Mouse (Mus musculus) CH12.LX (cell line): ENCODE data around the gene 6030408B16Rik. TPM values are rescaled to one million over a fixed set of nuclear protein-coding genes. Genes with fewer than 3 reads are reported as not detected.

ENCODE experiments used
- DNase-seq: peaks from one replicate; pipeline ENCODE4 v3.0.0-alpha.2; 2013; ENCODE audit errors: extremely low read depth
- H3K27ac ChIP-seq: 2 replicates; pipeline ENCODE4 v1.5.1; 2012; ENCODE audit warnings: low read depth, mild to moderate bottlenecking, control low read depth, moderate library complexity; ENCODE audit not compliant: insufficient read depth
- H3K27me3 ChIP-seq: replicated peaks from 2 replicates; pipeline ENCODE3; 2012; ENCODE audit warnings: inconsistent platforms
- H3K36me3 ChIP-seq, 2 experiments: replicated peaks in 1 of 2; 2 replicates each; pipeline versions ENCODE3 to v1.6.1; 2012; ENCODE audit warnings: inconsistent platforms in 1 of 2, low read length in 1 of 2, mild to moderate bottlenecking in 1 of 2, mixed read lengths in 1 of 2, moderate library complexity in 1 of 2; ENCODE audit not compliant: control insufficient read depth in 1 of 2, insufficient read depth in 1 of 2
- H3K4me1 ChIP-seq, 2 experiments: 2 replicates each; pipeline ENCODE4 v1.6.1; 2012; ENCODE audit warnings: inconsistent platforms in 1 of 2, moderate library complexity in 1 of 2; ENCODE audit not compliant: insufficient read depth in 2 of 2, control insufficient read depth in 1 of 2
- H3K4me2 ChIP-seq: 2 replicates; pipeline ENCODE4 v1.6.1; 2012; ENCODE audit warnings: low read depth, mild to moderate bottlenecking, control low read depth; ENCODE audit not compliant: poor library complexity, insufficient read depth, severe bottlenecking
- H3K4me3 ChIP-seq, 3 experiments: fragments of 150-350 bp in 1 of 3; sonication (generic) in 1 of 3; replicated peaks in 1 of 3; 2 replicates each; pipeline versions ENCODE3 to v1.5.1; 2011 to 2012; ENCODE audit warnings: low read depth in 2 of 3, low read length in 2 of 3, mild to moderate bottlenecking in 2 of 3, moderate library complexity in 2 of 3, control low read depth in 1 of 3, improper control_type of control experiment in 1 of 3, inconsistent platforms in 1 of 3, mixed read lengths in 1 of 3; ENCODE audit not compliant: poor library complexity in 1 of 3
- H3K79me2 ChIP-seq: replicated peaks from 2 replicates; pipeline ENCODE4 v1.6.1; 2012; ENCODE audit warnings: mild to moderate bottlenecking, moderate library complexity; ENCODE audit not compliant: control insufficient read depth, poor library complexity, insufficient read depth, severe bottlenecking; ENCODE audit errors: extremely low read depth
- H3K9ac ChIP-seq: 2 replicates; pipeline ENCODE4 v1.6.1; 2012; ENCODE audit warnings: low read depth, mild to moderate bottlenecking, control low read depth, moderate library complexity; ENCODE audit not compliant: insufficient read depth
- H3K9me3 ChIP-seq: replicated peaks from 2 replicates; pipeline ENCODE3; 2012; ENCODE audit warnings: low read length, inconsistent platforms, mixed read lengths
- CHD2 ChIP-seq: IDR thresholded peaks from 2 replicates; pipeline ENCODE4 v1.6.1; 2011; ENCODE audit warnings: low read length, improper control_type of control experiment
- E2F4 ChIP-seq: IDR thresholded peaks from 2 replicates; pipeline ENCODE4 v1.6.1; 2011; ENCODE audit warnings: low read depth, low read length, improper control_type of control experiment; ENCODE audit not compliant: insufficient replicate concordance
- ELF1 ChIP-seq: IDR thresholded peaks from 2 replicates; pipeline ENCODE4 v1.6.1; 2014; ENCODE audit warnings: low read depth, mild to moderate bottlenecking, inconsistent platforms, low read length, improper control_type of control experiment
- EP300 ChIP-seq: IDR thresholded peaks from 2 replicates; pipeline ENCODE4 v1.6.1; 2011; ENCODE audit warnings: low read length, improper control_type of control experiment
- HCFC1 ChIP-seq: IDR thresholded peaks from 2 replicates; pipeline ENCODE4 v1.6.1; 2012; ENCODE audit warnings: low read depth, mild to moderate bottlenecking, inconsistent platforms, low read length, improper control_type of control experiment
- JUN ChIP-seq: IDR thresholded peaks from 2 replicates; pipeline ENCODE4 v1.6.1; 2011; ENCODE audit warnings: low read depth, mild to moderate bottlenecking, low read length, improper control_type of control experiment, moderate library complexity; ENCODE audit not compliant: insufficient read depth
- JUND ChIP-seq: conservative IDR thresholded peaks from 2 replicates; pipeline ENCODE4 v1.6.1; 2011; ENCODE audit warnings: low read depth, low read length, improper control_type of control experiment
- KAT2A ChIP-seq: IDR thresholded peaks from 2 replicates; pipeline ENCODE4 v1.6.1; 2012; ENCODE audit warnings: low read length, improper control_type of control experiment, inconsistent platforms; ENCODE audit not compliant: insufficient replicate concordance
- MAX ChIP-seq: IDR thresholded peaks from 2 replicates; pipeline ENCODE4 v1.6.1; 2011; ENCODE audit warnings: low read length, improper control_type of control experiment
- MAZ ChIP-seq: IDR thresholded peaks from 2 replicates; pipeline ENCODE4 v1.6.1; 2012; ENCODE audit warnings: low read depth, mild to moderate bottlenecking, inconsistent platforms, low read length, improper control_type of control experiment, moderate library complexity
- MEF2A ChIP-seq: IDR thresholded peaks from 2 replicates; pipeline ENCODE4 v1.6.1; 2014; ENCODE audit warnings: low read depth, mild to moderate bottlenecking, inconsistent platforms, low read length, improper control_type of control experiment, borderline replicate concordance
- NELFE ChIP-seq: IDR thresholded peaks from 2 replicates; pipeline ENCODE4 v1.6.1; 2011; ENCODE audit warnings: low read depth, low read length, improper control_type of control experiment
- NRF1 ChIP-seq: IDR thresholded peaks from 2 replicates; pipeline ENCODE4 v1.6.1; 2014; ENCODE audit warnings: low read depth, mild to moderate bottlenecking, inconsistent platforms, low read length, improper control_type of control experiment, moderate library complexity
- POLR2A ChIP-seq: IDR thresholded peaks from 2 replicates; pipeline ENCODE4 v1.6.1; 2011; ENCODE audit warnings: low read depth, mild to moderate bottlenecking, improper control_type of control experiment, low read length
- POLR2AphosphoS2 ChIP-seq: IDR thresholded peaks from 2 replicates; pipeline ENCODE4 v1.6.1; 2011; ENCODE audit warnings: low read depth, low read length, improper control_type of control experiment
- RCOR1 ChIP-seq: conservative IDR thresholded peaks from 2 replicates; pipeline ENCODE4 v1.6.1; 2012; ENCODE audit warnings: low read depth, mild to moderate bottlenecking, inconsistent platforms, low read length, improper control_type of control experiment
- TBP ChIP-seq: conservative IDR thresholded peaks from 2 replicates; pipeline ENCODE4 v1.6.1; 2011; ENCODE audit warnings: low read depth, low read length, improper control_type of control experiment
- USF2 ChIP-seq: conservative IDR thresholded peaks from 2 replicates; pipeline ENCODE4 v1.6.1; 2011; ENCODE audit warnings: low read depth, low read length, improper control_type of control experiment
- ZC3H11A ChIP-seq: IDR thresholded peaks from 2 replicates; pipeline ENCODE4 v1.6.1; 2012; ENCODE audit warnings: low read depth, mild to moderate bottlenecking, inconsistent platforms, low read length, improper control_type of control experiment
- dilution Hi-C: fragments of 300-500 bp; cut with MboI; formaldehyde crosslinking; loops from 2 replicates; pipeline ENCODE4 v1.14.3; 2020; ENCODE audit warnings: low sequenced_read_pairs; ENCODE audit not compliant: extremely low pct_unique_long_range_greater_than_20kb, extremely low pct_ligation_motif_present
- in situ Hi-C: fragments of 300-500 bp; cut with MboI; formaldehyde crosslinking; loops from 3 replicates; pipeline ENCODE4 v1.14.3; 2019; ENCODE audit warnings: low sequenced_read_pairs, low pct_ligation_motif_present, low pct_unique_long_range_greater_than_20kb, mixed read lengths
- polyA plus RNA-seq: library from polyadenylated mRNA; unstranded; fragments of >175 nt; gene quantifications from 2 replicates; pipeline ENCODE4 v1.2.1, GENCODE M21; 2012; ENCODE audit warnings: low read depth; ENCODE audit not compliant: insufficient read length
- total RNA-seq, 2 experiments: library from RNA; depleted of rRNA; stranded (reverse); fragments of 300-350 nt in 1 of 2; fragments of >200 nt in 1 of 2; gene quantifications; 2 replicates each; pipeline ENCODE4 v1.2.3; 2012 to 2014

6030408B16Rik gene
- total and polyA plus RNA-seq, 3 experiments = 0.13 to 0.17 TPM; not detected in 1

- TF ChIP-seq MEF2A (no peak), KAT2A (no peak), MAX (no peak), HCFC1 (no peak), JUND (no peak), POLR2A (no peak), EP300 (no peak), CHD2 (peak; percentile 93), NRF1 (no peak)
These were observed 34.3 kb downstream of the 6030408B16Rik start (continued) for GRCm38 (mm10) chr15:101327282-101327681.

GRCm38 (mm10) chr15:101328876-101329563 is 36.0 kb downstream of the 6030408B16Rik start:
- no peak overlapping the region for H3K27ac ChIP-seq
- dilution Hi-C loops = no loop called here
- H3K4me1 ChIP-seq = peaks cover 0 to 11% of the 10 kb centered on the region in 2 experiments; a peak in 2 of 4 replicates
- H3K4me2 ChIP-seq = no peak overlapping the region
- no peaks in the 10 kb centered on the region for H3K36me3 ChIP-seq
- H3K9me3 ChIP-seq = peaks cover 3% of the 10 kb centered on the region
- H3K27me3 ChIP-seq = peaks cover 60% of the 10 kb centered on the region
- DNase-seq = no peak
- H3K9ac ChIP-seq = no peak overlapping the region
- H3K4me3 ChIP-seq = no peak overlapping the region
- in situ Hi-C loops = no loop called here
- H3K79me2 ChIP-seq = no peaks in the 10 kb centered on the region
- TF ChIP-seq JUN = no peak
- TF ChIP-seq MAZ = no peak
- TF ChIP-seq USF2 = no peak
- no peak for TF ChIP-seq ELF1
- TF ChIP-seq POLR2AphosphoS2 = no peak
- TF ChIP-seq ZC3H11A = no peak
- no peak for TF ChIP-seq E2F4
- no peak for TF ChIP-seq HCFC1
- no peak for TF ChIP-seq EP300
- no peak for TF ChIP-seq NELFE
- TF ChIP-seq RCOR1 = no peak

GRCm38 (mm10) chr15:101329564-101329892 is 36.5 kb downstream of the 6030408B16Rik start:
- Histone ChIP-seq H3K79me2 (no peaks in the 10 kb centered on the region), H3K27me3 (peaks cover 65% of the 10 kb centered on the region), H3K4me1 (peaks cover 0 to 11% of the 10 kb centered on the region in 2 experiments; a peak in 2 of 4 replicates), H3K27ac (no peak overlapping the region), H3K9ac (no peak overlapping the region), H3K4me2 (no peak overlapping the region), H3K9me3 (peaks cover 3% of the 10 kb centered on the region), H3K36me3 (no peaks in the 10 kb centered on the region), H3K4me3 (no peak overlapping the region)
- dilution Hi-C loops = no loop called here
- no peak for TF ChIP-seq TBP
- in situ Hi-C loops = no loop called here
- no peak for DNase-seq
